Comparison of ENCODE assay signal across 9 mouse cellular contexts in genomic region chr8:94916311-94916959, GRCm38 (mm10). TPM values are rescaled to one million over a fixed set of nuclear protein-coding genes. Genes with fewer than 3 reads are reported as not detected.
DNase-seq lines count a peak whose midpoint lies in the region; ATAC-seq and TF ChIP-seq lines count a peak whose summit lies in the region.
"Had no signal": no experiment of that assay in that cellular context is flagged by ENCODE, and none has a peak within 500 bp of the region (broad histone marks: within the 10 kb centered on the region; RNA-seq: fewer than 3 reads in every experiment).

No protein-coding gene starts in this region.

- H3K27me3 ChIP-seq in heart, embryonic 14.5 days (ENCODE audit: control insufficient read depth, insufficient read depth, low read length), result no peaks in the 10 kb centered on the region; the same call in 1 of the 2 replicates
- H3K27me3 ChIP-seq in hindbrain, embryonic 13.5 days, result peaks cover 80% of the 10 kb centered on the region
- H3K27me3 ChIP-seq in midbrain, embryonic 13.5 days, result peaks cover 76% of the 10 kb centered on the region

- in situ Hi-C loops in ES-E14 (cut with MboI; ENCODE audit: low sequenced_read_pairs in 2 of 2, unreplicated experiment in 2 of 2), result no loop called here

- peaks cover 38 to 50% of the 10 kb centered on the region in 2 experiments for H3K4me1 ChIP-seq in heart, embryonic 14.5 days (ENCODE audit: control insufficient read depth in 2 of 2, insufficient read depth in 2 of 2, low read length in 2 of 2)
- H3K4me1 ChIP-seq in ES-E14 (ENCODE audit: control insufficient read depth in 2 of 2, insufficient read depth in 2 of 2, low read length in 2 of 2, poor library complexity in 1 of 2), result peaks cover 14 to 15% of the 10 kb centered on the region in 2 experiments
- peaks cover 52% of the 10 kb centered on the region for H3K4me1 ChIP-seq in hindbrain, embryonic 13.5 days (replicated peaks)
- peaks cover 32% of the 10 kb centered on the region for H3K4me1 ChIP-seq in midbrain, embryonic 13.5 days (replicated peaks)

- no peaks in the 10 kb centered on the region for H3K9me3 ChIP-seq in heart, embryonic 14.5 days (ENCODE audit: control insufficient read depth, low read length)
- no peaks in the 10 kb centered on the region for H3K9me3 ChIP-seq in ES-E14 (ENCODE audit: control insufficient read depth, insufficient read depth, low read depth, low read length)
- H3K9me3 ChIP-seq in hindbrain, embryonic 13.5 days, result no peaks in the 10 kb centered on the region
- no peaks in the 10 kb centered on the region for H3K9me3 ChIP-seq in midbrain, embryonic 13.5 days

- no peak for ATAC-seq in heart, embryonic 14.5 days (ENCODE audit: insufficient number of reproducible peaks, insufficient read depth, low FRiP score, low read depth)
- ATAC-seq in hindbrain, embryonic 13.5 days (ENCODE audit: low FRiP score), result no peak
- ATAC-seq in midbrain, embryonic 13.5 days, result no peak

- peak overlapping the region in 1 of 2 experiments; percentile 87; a peak in 1 of 4 replicates for H3K27ac ChIP-seq in heart, embryonic 14.5 days (replicated peaks in 1 of 2; ENCODE audit: control insufficient read depth in 1 of 2, insufficient read depth in 1 of 2, low read depth in 2 of 2, low read length in 2 of 2)
- H3K27ac ChIP-seq in ES-E14 (ENCODE audit: insufficient read depth, low read depth, low read length, poor library complexity, severe bottlenecking), result no peak overlapping the region
- no peak overlapping the region for H3K27ac ChIP-seq in hindbrain, embryonic 13.5 days
- H3K27ac ChIP-seq in midbrain, embryonic 13.5 days, result no peak overlapping the region

- H3K9ac ChIP-seq in heart, embryonic 14.5 days (ENCODE audit: low read length), result peak overlapping the region; percentile 94
- no peak overlapping the region; the same call in 1 of the 2 replicates for H3K9ac ChIP-seq in ES-E14 (ENCODE audit: insufficient read depth, low read depth, low read length, poor library complexity, severe bottlenecking)
- peak overlapping the region; percentile 70 for H3K9ac ChIP-seq in hindbrain, embryonic 13.5 days
- H3K9ac ChIP-seq in midbrain, embryonic 13.5 days (replicated peaks), result no peak overlapping the region

- peak overlapping the region; percentile 86 to 89 for H3K4me3 ChIP-seq in heart, embryonic 14.5 days (ENCODE audit: control insufficient read depth in 1 of 2, insufficient read depth in 1 of 2, low read depth in 1 of 2, low read length in 2 of 2)
- H3K4me3 ChIP-seq in ES-E14 (ENCODE audit: insufficient read depth in 1 of 2, low read depth in 1 of 2, low read length in 2 of 2, poor library complexity in 1 of 2, severe bottlenecking in 1 of 2), result peak overlapping the region; percentile 89 to 95; a peak in 3 of 4 replicates
- H3K4me3 ChIP-seq in hindbrain, embryonic 13.5 days, result peak overlapping the region; percentile 51
- peak overlapping the region; percentile 56 for H3K4me3 ChIP-seq in midbrain, embryonic 13.5 days (replicated peaks)

- H3K4me2 ChIP-seq in heart, embryonic 14.5 days (ENCODE audit: low read length), result peak overlapping the region; percentile 89
- H3K4me2 ChIP-seq in hindbrain, embryonic 13.5 days, result peak overlapping the region; percentile 79
- peak overlapping the region; percentile 79 for H3K4me2 ChIP-seq in midbrain, embryonic 13.5 days (replicated peaks)

- 46% methylated on average over 9 of the region's 9 CpGs for WGBS in heart, embryonic 14.5 days
- 48% methylated on average over 9 of the region's 9 CpGs for WGBS in hindbrain, embryonic 13.5 days
- WGBS in midbrain, embryonic 13.5 days, result 43% methylated on average over 9 of the region's 9 CpGs

- peaks cover 17% of the 10 kb centered on the region for H3K36me3 ChIP-seq in heart, embryonic 14.5 days (ENCODE audit: control insufficient read depth, insufficient read depth, low read length)
- H3K36me3 ChIP-seq in ES-E14 (ENCODE audit: control insufficient read depth, insufficient read depth, low read length, poor library complexity, severe bottlenecking), result no peaks in the 10 kb centered on the region; the same call in 1 of the 2 replicates
- H3K36me3 ChIP-seq in hindbrain, embryonic 13.5 days, result no peaks in the 10 kb centered on the region
- H3K36me3 ChIP-seq in midbrain, embryonic 13.5 days, result no peaks in the 10 kb centered on the region

- no peak for DNase-seq in heart, adult 8-10 months (ENCODE audit: low spot score)
- DNase-seq in ES-E14 (ENCODE audit: low read depth, low spot score), result no peak
- no peak for DNase-seq in layer of hippocampus, adult 11-12 months (ENCODE audit: low spot score)
- no peak for DNase-seq in thymus, postnatal 36 days
- DNase-seq in thymus, postnatal 0 days (ENCODE audit: low spot score), result no peak
- DNase-seq: cerebellum, adult 11-12 months had no signal

TF ChIP-seq in ES-E14, 5 proteins besides CTCF, POLR2A, EP300 and RAD21:
- no peak for TF ChIP-seq MAFK (IDR thresholded peaks at IDR 0.05; ENCODE audit: insufficient read depth, low read depth, low read length)
- no peak for TF ChIP-seq CHD2 (IDR thresholded peaks at IDR 0.05; ENCODE audit: low read depth, low read length)
- TF ChIP-seq ZC3H11A (IDR thresholded peaks at IDR 0.05; ENCODE audit: borderline replicate concordance, low read depth, low read length), result no peak
- no peak for TF ChIP-seq HCFC1 (IDR thresholded peaks at IDR 0.05; ENCODE audit: borderline replicate concordance, insufficient read depth, low read length)
- no peak for TF ChIP-seq ZNF384 (IDR thresholded peaks at IDR 0.05; ENCODE audit: low read depth, low read length)

RNA-seq across cellular contexts. Expression of gene Ccdc102a, which starts 1.5 kb away (rescaled TPM):
- 20.8 and 25.8 TPM in 2 replicates for polyA plus RNA-seq in heart, embryonic 14.5 days (2014; fragmentation: Nextera tagmentation; extraction: Ambion mirVana)
- 1 to 10 TPM; 3.0 to 5.7 (median 4.4) TPM for total RNA-seq in heart, adult 8-10 months (2022)
- total RNA-seq in ES-E14 (2012; rRNA removed), result 10.7 and 11.0 TPM in 2 replicates
- 6.3 and 7.8 TPM in 2 replicates for polyA plus RNA-seq in hindbrain, embryonic 13.5 days (2015; fragmentation: Nextera tagmentation; extraction: Ambion mirVana)
- 4.0 and 6.0 TPM in 2 replicates for polyA plus RNA-seq in midbrain, embryonic 13.5 days (2015; fragmentation: Nextera tagmentation; extraction: Ambion mirVana)
- polyA plus RNA-seq in thymus, postnatal 0 days (2015; fragmentation: Nextera tagmentation; extraction: Ambion mirVana), result 7.8 and 9.4 TPM in 2 replicates

RNA-seq across cellular contexts. Expression of gene Adgrg5, which starts 7.1 kb away (rescaled TPM):
- polyA plus RNA-seq in heart, embryonic 14.5 days (2014; fragmentation: Nextera tagmentation; extraction: Ambion mirVana), result 0.07 and 0.23 TPM in 2 replicates
- total RNA-seq in heart, adult 8-10 months (2022), result under 1 TPM in 1 of 4 experiments, not detected in 3; 0.57 TPM
- 1.1 and 2.2 TPM in 2 replicates for total RNA-seq in ES-E14 (2012; rRNA removed)
- not detected in 2 replicates for polyA plus RNA-seq in hindbrain, embryonic 13.5 days (2015; fragmentation: Nextera tagmentation; extraction: Ambion mirVana)
- polyA plus RNA-seq in midbrain, embryonic 13.5 days (2015; fragmentation: Nextera tagmentation; extraction: Ambion mirVana), result 0.08 and 0.13 TPM in 2 replicates
- 5.4 and 5.5 TPM in 2 replicates for polyA plus RNA-seq in thymus, postnatal 0 days (2015; fragmentation: Nextera tagmentation; extraction: Ambion mirVana)

RNA-seq across cellular contexts. Expression of gene Dok4, which starts 40.3 kb away (rescaled TPM):
- polyA plus RNA-seq in heart, embryonic 14.5 days (2014; fragmentation: Nextera tagmentation; extraction: Ambion mirVana), result 27.8 and 28.2 TPM in 2 replicates
- 10 to 100 TPM in 3 of 4 experiments, 1 to 10 TPM in 1; 9.2 to 15.2 (median 14.8) TPM for total RNA-seq in heart, adult 8-10 months (2022)
- total RNA-seq in ES-E14 (2012; rRNA removed), result 4.3 and 4.9 TPM in 2 replicates
- 58.0 and 59.0 TPM in 2 replicates for polyA plus RNA-seq in hindbrain, embryonic 13.5 days (2015; fragmentation: Nextera tagmentation; extraction: Ambion mirVana)
- polyA plus RNA-seq in midbrain, embryonic 13.5 days (2015; fragmentation: Nextera tagmentation; extraction: Ambion mirVana), result 51.2 and 54.5 TPM in 2 replicates
- polyA plus RNA-seq in thymus, postnatal 0 days (2015; fragmentation: Nextera tagmentation; extraction: Ambion mirVana), result 3.8 TPM in 2 replicates

RNA-seq across cellular contexts. Expression of gene Adgrg1, which starts 58.1 kb away (rescaled TPM):
- polyA plus RNA-seq in heart, embryonic 14.5 days (2014; fragmentation: Nextera tagmentation; extraction: Ambion mirVana), result 2.7 and 2.9 TPM in 2 replicates
- 10 to 100 TPM; 41.3 to 63.6 (median 51.8) TPM for total RNA-seq in heart, adult 8-10 months (2022)
- total RNA-seq in ES-E14 (2012; rRNA removed), result 5.4 and 5.7 TPM in 2 replicates
- 158 and 162 TPM in 2 replicates for polyA plus RNA-seq in hindbrain, embryonic 13.5 days (2015; fragmentation: Nextera tagmentation; extraction: Ambion mirVana)
- polyA plus RNA-seq in midbrain, embryonic 13.5 days (2015; fragmentation: Nextera tagmentation; extraction: Ambion mirVana), result 189 and 212 TPM in 2 replicates
- 37.8 and 43.2 TPM in 2 replicates for polyA plus RNA-seq in thymus, postnatal 0 days (2015; fragmentation: Nextera tagmentation; extraction: Ambion mirVana)

RNA-seq across cellular contexts. Expression of gene Polr2c, which starts 59.2 kb away (rescaled TPM):
- polyA plus RNA-seq in heart, embryonic 14.5 days (2014; fragmentation: Nextera tagmentation; extraction: Ambion mirVana), result 126 and 129 TPM in 2 replicates
- total RNA-seq in heart, adult 8-10 months (2022), result 10 to 100 TPM; 65.4 to 71.4 (median 68.7) TPM
- 88.7 and 119 TPM in 2 replicates for total RNA-seq in ES-E14 (2012; rRNA removed)
- 119 and 136 TPM in 2 replicates for polyA plus RNA-seq in hindbrain, embryonic 13.5 days (2015; fragmentation: Nextera tagmentation; extraction: Ambion mirVana)
- polyA plus RNA-seq in midbrain, embryonic 13.5 days (2015; fragmentation: Nextera tagmentation; extraction: Ambion mirVana), result 133 and 140 TPM in 2 replicates
- polyA plus RNA-seq in thymus, postnatal 0 days (2015; fragmentation: Nextera tagmentation; extraction: Ambion mirVana), result 139 and 145 TPM in 2 replicates

Comparison
In these comparisons a context has a peak if more than half of its experiments do, and no peak if none do; other contexts are left out.
1. H3K9ac ChIP-seq: peak in heart, embryonic 14.5 days (single experiment) and hindbrain, embryonic 13.5 days (single experiment); none in ES-E14 (single experiment) and midbrain, embryonic 13.5 days (single experiment).
2. Peak in every context shown above with its lines, with median percentiles within 50 percentile points of each other: H3K4me2 ChIP-seq and H3K4me3 ChIP-seq.